8 mouse cellular contexts compared by ENCODE assay signal in the genomic region with DNA sequence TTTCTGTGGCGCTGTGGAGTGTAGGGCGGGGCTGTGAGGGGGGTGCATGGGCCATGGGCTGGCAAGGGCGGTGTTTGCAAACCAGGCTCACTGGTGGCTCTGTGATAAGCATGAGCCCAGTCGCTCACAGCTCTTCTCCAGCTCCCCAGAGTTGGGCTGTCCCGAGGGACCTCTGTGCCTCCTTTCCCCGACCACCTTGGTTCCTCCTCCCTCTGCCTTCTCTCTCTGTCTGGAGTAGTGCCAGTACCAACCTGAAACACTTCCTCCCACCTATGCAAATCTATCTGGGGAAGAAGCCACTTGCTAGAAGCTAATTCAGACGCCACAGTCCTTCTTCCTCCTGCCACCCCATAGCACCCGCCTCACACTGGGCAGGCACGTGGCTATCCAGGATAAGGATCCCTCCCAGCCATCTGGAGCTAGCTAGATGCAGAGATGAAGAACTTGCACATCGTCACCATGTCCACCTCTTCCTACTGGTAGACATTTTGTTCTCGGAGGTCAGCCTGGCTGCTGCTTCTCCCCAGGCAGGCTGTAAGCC. TPM values are rescaled to one million over a fixed set of nuclear protein-coding genes. Genes with fewer than 3 reads are reported as not detected.
DNase-seq lines count a peak whose midpoint lies in the region; ATAC-seq lines count a peak whose summit lies in the region.

No protein-coding gene starts in this region.

- H3K4me3 ChIP-seq in erythroblast, embryonic 14.5 days (replicated peaks): peak overlapping the region; percentile 56

- peaks cover 100% of the 10 kb centered on the region for H3K4me1 ChIP-seq in erythroblast, embryonic 14.5 days (ENCODE audit: control insufficient read depth)

- DNase-seq in heart, adult 11 months: peak; percentile 94
- no peak for DNase-seq in heart, postnatal 4 days
- DNase-seq in B cell, adult 2 months: peak; percentile 37 to 38
- DNase-seq in urinary bladder, postnatal 10 days (ENCODE audit: low spot score): no peak
- no peak for DNase-seq in adrenal gland, postnatal 36 days
- DNase-seq in T-cell, adult 2 months (ENCODE audit: low spot score): no peak

- no peaks in the 10 kb centered on the region for H3K27me3 ChIP-seq in erythroblast, embryonic 14.5 days (ENCODE audit: control insufficient read depth)

- H3K9me3 ChIP-seq in erythroblast, embryonic 14.5 days (ENCODE audit: control insufficient read depth, low read length): no peaks in the 10 kb centered on the region

- ATAC-seq in megakaryocyte, adult 5-6 weeks (ENCODE audit: poor library complexity, severe bottlenecking): peak; percentile 47

- peaks cover 100% of the 10 kb centered on the region for H3K36me3 ChIP-seq in erythroblast, embryonic 14.5 days (ENCODE audit: control insufficient read depth)

RNA-seq across cellular contexts. Expression of gene Mgll, which starts 7.1 kb away (rescaled TPM):
- 100 to 1,000 TPM; 132 to 138 TPM for total RNA-seq in heart, postnatal 4 days (2021)
- 28.7 and 42.4 TPM in 2 replicates for polyA plus RNA-seq in erythroblast, embryonic 14.5 days (2012)
- total RNA-seq in megakaryocyte, adult 5-6 weeks (2015): 4.2 and 4.7 TPM in 2 replicates
- 3.0 and 3.7 TPM in 2 replicates for total RNA-seq in megakaryocyte, adult 5-6 weeks (2017)
- 100 to 1,000 TPM; 160 to 194 TPM for total RNA-seq in adrenal gland, postnatal 36 days (2021)

Comparison
In these comparisons a context has a peak if more than half of its experiments do, and no peak if none do; other contexts are left out.
1. DNase-seq: peak in heart, adult 11 months (single experiment) and B cell, adult 2 months (2 of 2); none in heart, postnatal 4 days (single experiment), urinary bladder, postnatal 10 days (single experiment), adrenal gland, postnatal 36 days (0 of 2) and T-cell, adult 2 months (single experiment).
2. RNA of gene Mgll, which starts 7.1 kb away (total RNA-seq): 160 to 194 TPM in adrenal gland, postnatal 36 days and 132 to 138 TPM in heart, postnatal 4 days; 3.0 to 4.7 TPM in megakaryocyte, adult 5-6 weeks; every median in the first group is over 10 times any median in the second.